In genomic region chr1:74041692-74042091, GRCm38 (mm10) we compare ENCODE assay signal across 9 mouse cellular contexts.
DNase-seq lines count a peak whose midpoint lies in the region; ATAC-seq and TF ChIP-seq lines count a peak whose summit lies in the region.
"Had no signal": no experiment of that assay in that cellular context is flagged by ENCODE, and none has a peak within 500 bp of the region (broad histone marks: within the 10 kb centered on the region; RNA-seq: fewer than 3 reads in every experiment).

No protein-coding gene starts in this region.

- 0 out of 2 replicates have a peak overlapping the region, but pooled peaks have one; percentile 13 for H3K4me2 ChIP-seq in lung, embryonic 14.5 days
- H3K4me2 ChIP-seq in heart, postnatal 0 days (ENCODE audit: low read depth, low read length), result no peak overlapping the region
- H3K4me2 ChIP-seq in liver, embryonic 11.5 days, result peak overlapping the region; percentile 43
- H3K4me2 ChIP-seq: midbrain, embryonic 15.5 days had no signal

- no peak for TF ChIP-seq CTCF in lung, embryonic 14.5 days (IDR thresholded peaks at IDR 0.05; ENCODE audit: low read depth)
- no peak for TF ChIP-seq CTCF in lung, adult 2 months (IDR thresholded peaks at IDR 0.05; ENCODE audit: insufficient read depth, low read length)
- TF ChIP-seq CTCF in heart, postnatal 0 days (IDR thresholded peaks at IDR 0.05; ENCODE audit: low read depth), result no peak

- H3K4me3 ChIP-seq in lung, embryonic 14.5 days (ENCODE audit: low read depth, low read length), result no peak overlapping the region
- no peak overlapping the region for H3K4me3 ChIP-seq in lung, adult 2 months (replicated peaks; ENCODE audit: extremely low read depth, low read depth, low read length)
- peak overlapping the region; percentile 33 for H3K4me3 ChIP-seq in embryonic facial prominence, embryonic 10.5 days
- H3K4me3 ChIP-seq in heart, postnatal 0 days (ENCODE audit: low read depth, low read length), result no peak overlapping the region
- H3K4me3 ChIP-seq in liver, embryonic 11.5 days (ENCODE audit: low read depth, low read length), result no peak overlapping the region
- H3K4me3 ChIP-seq: midbrain, embryonic 15.5 days had no signal

- H3K27ac ChIP-seq in lung, embryonic 14.5 days (ENCODE audit: low read depth), result peak overlapping the region; percentile 62
- peak overlapping the region; percentile 87 for H3K27ac ChIP-seq in embryonic facial prominence, embryonic 10.5 days (replicated peaks)
- peak overlapping the region; percentile 73 for H3K27ac ChIP-seq in heart, postnatal 0 days (ENCODE audit: low read depth)
- peak overlapping the region; percentile 48 for H3K27ac ChIP-seq in liver, embryonic 11.5 days (ENCODE audit: low read depth, low read length)
- H3K27ac ChIP-seq: midbrain, embryonic 15.5 days had no signal

- peak; percentile 60 for DNase-seq in lung, embryonic 14.5 days
- DNase-seq in lung, adult 2 months, result no peak
- peak; percentile 80 for DNase-seq in embryonic facial prominence, embryonic 10.5 days (ENCODE audit: low spot score)
- DNase-seq in heart, postnatal 0 days (ENCODE audit: low spot score), result no peak
- no peak for DNase-seq in liver, embryonic 11.5 days (ENCODE audit: low spot score)
- no peak for DNase-seq in right cerebral cortex, postnatal 25 days
- DNase-seq in retina, postnatal 1 day, result no peak
- DNase-seq: forebrain, postnatal 0 days had no signal

- H3K9ac ChIP-seq in lung, embryonic 14.5 days, result no peak overlapping the region
- peak overlapping the region; percentile 7; the same call in 1 of the 2 replicates for H3K9ac ChIP-seq in heart, postnatal 0 days (replicated peaks; ENCODE audit: low read depth, low read length)
- no peak overlapping the region for H3K9ac ChIP-seq in liver, embryonic 11.5 days (ENCODE audit: low read depth, low read length)
- H3K9ac ChIP-seq: forebrain, postnatal 0 days; midbrain, embryonic 15.5 days had no signal

- no peaks in the 10 kb centered on the region for H3K27me3 ChIP-seq in lung, embryonic 14.5 days (ENCODE audit: insufficient read depth, low read length)
- H3K27me3 ChIP-seq in embryonic facial prominence, embryonic 10.5 days (replicated peaks; ENCODE audit: low read depth, poor library complexity, severe bottlenecking), result peaks cover 9% of the 10 kb centered on the region
- no peaks in the 10 kb centered on the region for H3K27me3 ChIP-seq in heart, postnatal 0 days (ENCODE audit: control insufficient read depth, insufficient read depth, low read length)
- peaks cover 11% of the 10 kb centered on the region for H3K27me3 ChIP-seq in liver, embryonic 11.5 days (replicated peaks; ENCODE audit: control insufficient read depth, insufficient read depth, low read length)

- no peaks in the 10 kb centered on the region for H3K36me3 ChIP-seq in lung, embryonic 14.5 days (ENCODE audit: insufficient read depth)
- H3K36me3 ChIP-seq in embryonic facial prominence, embryonic 10.5 days (replicated peaks), result peaks cover 14% of the 10 kb centered on the region
- no peaks in the 10 kb centered on the region for H3K36me3 ChIP-seq in heart, postnatal 0 days (replicated peaks; ENCODE audit: control insufficient read depth, insufficient read depth, low read length)
- H3K36me3 ChIP-seq in liver, embryonic 11.5 days (ENCODE audit: control insufficient read depth, insufficient read depth, low read length), result no peaks in the 10 kb centered on the region
- H3K36me3 ChIP-seq: midbrain, embryonic 15.5 days had no signal

- TF ChIP-seq EP300 in heart, postnatal 0 days (IDR thresholded peaks at IDR 0.05; ENCODE audit: low read depth), result no peak

- ATAC-seq in lung, embryonic 14.5 days (ENCODE audit: insufficient read depth), result peak; percentile 40
- no peak for ATAC-seq in heart, postnatal 0 days (ENCODE audit: insufficient read depth, low read depth)
- no peak for ATAC-seq in liver, embryonic 11.5 days (replicated peaks; ENCODE audit: low FRiP score)
- ATAC-seq: midbrain, embryonic 15.5 days had no signal

- peaks cover 43% of the 10 kb centered on the region for H3K4me1 ChIP-seq in lung, embryonic 14.5 days (ENCODE audit: insufficient read depth)
- H3K4me1 ChIP-seq in lung, adult 2 months (ENCODE audit: control insufficient read depth, insufficient read depth, low read length), result 0 out of 2 replicates have a peak, but pooled peaks cover 2% of the 10 kb centered on the region
- H3K4me1 ChIP-seq in embryonic facial prominence, embryonic 10.5 days, result peaks cover 82% of the 10 kb centered on the region
- peaks cover 79% of the 10 kb centered on the region for H3K4me1 ChIP-seq in heart, postnatal 0 days (ENCODE audit: control insufficient read depth, insufficient read depth)
- peaks cover 34% of the 10 kb centered on the region for H3K4me1 ChIP-seq in liver, embryonic 11.5 days (replicated peaks; ENCODE audit: control insufficient read depth, insufficient read depth, low read length)

- 15% methylated on average over 8 of the region's 8 CpGs for WGBS in lung, embryonic 14.5 days
- 59% methylated on average over 8 of the region's 8 CpGs for WGBS in lung, adult 2 months
- WGBS in embryonic facial prominence, embryonic 10.5 days, result 24% methylated on average over 8 of the region's 8 CpGs
- 15% methylated on average over 8 of the region's 8 CpGs for WGBS in heart, postnatal 0 days
- 20% methylated on average over 8 of the region's 8 CpGs for WGBS in liver, embryonic 11.5 days

- no peak for TF ChIP-seq POLR2A in lung, adult 2 months (IDR thresholded peaks at IDR 0.05; ENCODE audit: borderline replicate concordance, extremely low read depth, low read depth, low read length)

- no peaks in the 10 kb centered on the region for H3K9me3 ChIP-seq in lung, embryonic 14.5 days (ENCODE audit: low read depth, low read length)
- H3K9me3 ChIP-seq in embryonic facial prominence, embryonic 10.5 days, result no peaks in the 10 kb centered on the region
- H3K9me3 ChIP-seq in heart, postnatal 0 days (replicated peaks; ENCODE audit: control insufficient read depth, low read length), result no peaks in the 10 kb centered on the region
- H3K9me3 ChIP-seq in liver, embryonic 11.5 days (ENCODE audit: control insufficient read depth, low read length), result no peaks in the 10 kb centered on the region
- H3K9me3 ChIP-seq: midbrain, embryonic 15.5 days had no signal

Comparison
In these comparisons a context has a peak if more than half of its experiments do, and no peak if none do; other contexts are left out.
1. DNase-seq: peak in lung, embryonic 14.5 days (single experiment) and embryonic facial prominence, embryonic 10.5 days (single experiment); none in lung, adult 2 months (single experiment), heart, postnatal 0 days (single experiment), liver, embryonic 11.5 days (single experiment), right cerebral cortex, postnatal 25 days (single experiment) and retina, postnatal 1 day (single experiment).
2. Peak in every context shown above with its lines, with median percentiles within 50 percentile points of each other: H3K27ac ChIP-seq.